8 mouse cellular contexts compared by ENCODE assay signal in the genomic region with DNA sequence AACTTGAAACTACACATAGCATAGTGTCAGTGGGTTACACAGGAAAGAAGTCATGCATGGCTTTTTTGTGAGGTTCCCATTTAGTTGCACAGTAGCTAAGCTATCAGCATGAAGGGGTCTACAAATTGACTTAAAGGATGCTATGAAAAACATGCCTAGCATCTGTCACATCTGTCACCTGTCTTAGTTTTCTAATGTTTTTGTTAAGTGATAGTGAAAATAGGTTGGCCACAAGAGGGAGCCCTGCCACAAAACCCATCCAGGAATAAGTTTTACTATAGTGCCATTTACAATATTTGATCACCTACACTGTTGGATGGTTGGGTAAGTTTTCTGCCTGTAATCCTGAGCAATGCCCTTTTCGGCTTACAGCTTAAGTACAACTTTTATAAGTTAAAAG. TPM values are rescaled to one million over a fixed set of nuclear protein-coding genes. Genes with fewer than 3 reads are reported as not detected.
DNase-seq lines count a peak whose midpoint lies in the region; ATAC-seq and TF ChIP-seq lines count a peak whose summit lies in the region.

No protein-coding gene starts in this region.

- no peaks in the 10 kb centered on the region for H3K27me3 ChIP-seq in thymus, adult 2 months (ENCODE audit: control insufficient read depth, insufficient read depth, low read length)
- no peaks in the 10 kb centered on the region for H3K27me3 ChIP-seq in kidney, postnatal 0 days (ENCODE audit: insufficient read depth, low read length)

- H3K9me3 ChIP-seq in kidney, postnatal 0 days (replicated peaks; ENCODE audit: low read length): no peaks in the 10 kb centered on the region

- intact Hi-C loops in gastrocnemius, postnatal 14 days (cut with DNase I; ENCODE audit: low total_unique reads): loop anchor here (10.0 kb wide), 1 partner anchor 770 kb away; no protein-coding TSS in a partner anchor

- no peak for TF ChIP-seq POLR2A in thymus, adult 2 months (IDR thresholded peaks at IDR 0.05; ENCODE audit: control insufficient read depth, extremely low read depth, insufficient read depth, low read length, poor library complexity)

- 73% methylated on average over 1 of the region's 1 CpGs for WGBS in thymus, adult 2 months
- 70% methylated on average over 1 of the region's 1 CpGs for whole genome bisulfite sequencing in kidney, postnatal 0 days

- peak; percentile 21 for DNase-seq in gastrocnemius, postnatal 14 days
- DNase-seq in gastrocnemius, adult 8-10 months (ENCODE audit: low spot score in 2 of 2): no peak
- DNase-seq in thymus, adult 2 months: peak; percentile 58
- DNase-seq in thymus, adult 18-20 months: no peak
- peak; percentile 45 to 72 for DNase-seq in cerebellum, postnatal 25 days
- DNase-seq in kidney, postnatal 0 days (ENCODE audit: low spot score): peak; percentile 72
- DNase-seq in thymus, postnatal 4 days: peak; percentile 81

- no peak overlapping the region for H3K4me3 ChIP-seq in thymus, adult 2 months (ENCODE audit: control insufficient read depth, insufficient read depth, low read length)
- H3K4me3 ChIP-seq in kidney, postnatal 0 days (replicated peaks; ENCODE audit: low read depth, low read length): no peak overlapping the region

- peaks cover 20% of the 10 kb centered on the region for H3K36me3 ChIP-seq in thymus, adult 2 months (ENCODE audit: control insufficient read depth, insufficient read depth, low read length)
- no peaks in the 10 kb centered on the region for H3K36me3 ChIP-seq in kidney, postnatal 0 days (ENCODE audit: insufficient read depth, low read length)

- TF ChIP-seq CTCF in thymus, adult 2 months (IDR thresholded peaks at IDR 0.05; ENCODE audit: borderline replicate concordance, control insufficient read depth, extremely low read depth, insufficient read depth, low read length, poor library complexity): no peak
- peak; percentile 76 for TF ChIP-seq CTCF in kidney, postnatal 0 days (IDR thresholded peaks at IDR 0.05; ENCODE audit: low read depth)

- H3K4me1 ChIP-seq in thymus, adult 2 months (replicated peaks; ENCODE audit: control insufficient read depth, insufficient read depth, low read length): no peaks in the 10 kb centered on the region
- 0 out of 2 replicates have a peak, but pooled peaks cover 3% of the 10 kb centered on the region for H3K4me1 ChIP-seq in kidney, postnatal 0 days (replicated peaks; ENCODE audit: insufficient read depth, low read length)

- 0 out of 2 replicates have a peak, but pooled peaks have one; percentile 11 for ATAC-seq in kidney, postnatal 0 days (replicated peaks; ENCODE audit: low FRiP score, low read depth)
- peak; percentile 65 for ATAC-seq in megakaryocyte, adult 5-6 weeks (ENCODE audit: poor library complexity, severe bottlenecking)

- no peak overlapping the region for H3K27ac ChIP-seq in thymus, adult 2 months (ENCODE audit: control insufficient read depth, insufficient read depth, low read length)
- H3K27ac ChIP-seq in kidney, postnatal 0 days: no peak overlapping the region

- no peak overlapping the region for H3K4me2 ChIP-seq in kidney, postnatal 0 days (ENCODE audit: low read length)

- no peak overlapping the region for H3K9ac ChIP-seq in kidney, postnatal 0 days (ENCODE audit: low read depth, low read length)

RNA-seq across cellular contexts. Expression of a gene that starts 7.4 kb away (rescaled TPM):
- total RNA-seq in gastrocnemius, postnatal 14 days (2021): 10 to 100 TPM; 58.0 to 76.3 TPM
- 10 to 100 TPM; 52.7 to 62.4 (median 59.0) TPM for total RNA-seq in gastrocnemius, adult 8-10 months (2022)
- 247 and 358 TPM in 2 replicates for polyA plus RNA-seq in thymus, adult 2 months (2012; rRNA removed)
- 187 and 206 TPM in 2 replicates for polyA plus RNA-seq in kidney, postnatal 0 days (2015; fragmentation: Nextera tagmentation; extraction: Ambion mirVana)
- 146 and 156 TPM in 2 replicates for total RNA-seq in megakaryocyte, adult 5-6 weeks (2015)
- 369 and 388 TPM in 2 replicates for total RNA-seq in megakaryocyte, adult 5-6 weeks (2017)

RNA-seq across cellular contexts. Expression of a gene that starts 13.5 kb away (rescaled TPM):
- 10 to 100 TPM; 39.2 to 43.5 TPM for total RNA-seq in gastrocnemius, postnatal 14 days (2021)
- total RNA-seq in gastrocnemius, adult 8-10 months (2022): 100 to 1,000 TPM in 1 of 4 experiments, 10 to 100 TPM in 3; 98.6 to 102 (median 98.9) TPM
- 35.4 and 35.9 TPM in 2 replicates for polyA plus RNA-seq in thymus, adult 2 months (2012; rRNA removed)
- 38.8 and 39.8 TPM in 2 replicates for polyA plus RNA-seq in kidney, postnatal 0 days (2015; fragmentation: Nextera tagmentation; extraction: Ambion mirVana)
- total RNA-seq in megakaryocyte, adult 5-6 weeks (2015): 46.4 and 55.3 TPM in 2 replicates
- total RNA-seq in megakaryocyte, adult 5-6 weeks (2017): 22.6 and 25.0 TPM in 2 replicates

RNA-seq across cellular contexts. Expression of a gene that starts 43.3 kb away (rescaled TPM):
- total RNA-seq in gastrocnemius, postnatal 14 days (2021): 10 to 100 TPM; 48.5 to 50.0 TPM
- 100 to 1,000 TPM; 108 to 156 (median 116) TPM for total RNA-seq in gastrocnemius, adult 8-10 months (2022)
- polyA plus RNA-seq in thymus, adult 2 months (2012; rRNA removed): 13.8 and 15.5 TPM in 2 replicates
- polyA plus RNA-seq in kidney, postnatal 0 days (2015; fragmentation: Nextera tagmentation; extraction: Ambion mirVana): 16.4 and 19.4 TPM in 2 replicates
- 0.67 and 0.73 TPM in 2 replicates for total RNA-seq in megakaryocyte, adult 5-6 weeks (2015)
- total RNA-seq in megakaryocyte, adult 5-6 weeks (2017): 1.3 and 2.2 TPM in 2 replicates

Comparison
In these comparisons a context has a peak if more than half of its experiments do, and no peak if none do; other contexts are left out.
1. DNase-seq: peak in gastrocnemius, postnatal 14 days (single experiment), thymus, adult 2 months (single experiment), cerebellum, postnatal 25 days (2 of 2), kidney, postnatal 0 days (single experiment) and thymus, postnatal 4 days (single experiment); none in gastrocnemius, adult 8-10 months (0 of 2) and thymus, adult 18-20 months (0 of 2).
2. RNA of a gene that starts 43.3 kb away (total RNA-seq): 108 to 156 TPM in gastrocnemius, adult 8-10 months and 48.5 to 50.0 TPM in gastrocnemius, postnatal 14 days; 0.67 to 2.2 TPM in megakaryocyte, adult 5-6 weeks; every median in the first group is over 10 times any median in the second.